Mouse (Mus musculus): ENCODE measurements at regions not wholly inside any gene's neighbourhood (a gene's known extent, or its start where the extent isn't known, plus 50 kb on each side); places are given as distances from the start of the nearest gene placed in this dataset.

DNA sequence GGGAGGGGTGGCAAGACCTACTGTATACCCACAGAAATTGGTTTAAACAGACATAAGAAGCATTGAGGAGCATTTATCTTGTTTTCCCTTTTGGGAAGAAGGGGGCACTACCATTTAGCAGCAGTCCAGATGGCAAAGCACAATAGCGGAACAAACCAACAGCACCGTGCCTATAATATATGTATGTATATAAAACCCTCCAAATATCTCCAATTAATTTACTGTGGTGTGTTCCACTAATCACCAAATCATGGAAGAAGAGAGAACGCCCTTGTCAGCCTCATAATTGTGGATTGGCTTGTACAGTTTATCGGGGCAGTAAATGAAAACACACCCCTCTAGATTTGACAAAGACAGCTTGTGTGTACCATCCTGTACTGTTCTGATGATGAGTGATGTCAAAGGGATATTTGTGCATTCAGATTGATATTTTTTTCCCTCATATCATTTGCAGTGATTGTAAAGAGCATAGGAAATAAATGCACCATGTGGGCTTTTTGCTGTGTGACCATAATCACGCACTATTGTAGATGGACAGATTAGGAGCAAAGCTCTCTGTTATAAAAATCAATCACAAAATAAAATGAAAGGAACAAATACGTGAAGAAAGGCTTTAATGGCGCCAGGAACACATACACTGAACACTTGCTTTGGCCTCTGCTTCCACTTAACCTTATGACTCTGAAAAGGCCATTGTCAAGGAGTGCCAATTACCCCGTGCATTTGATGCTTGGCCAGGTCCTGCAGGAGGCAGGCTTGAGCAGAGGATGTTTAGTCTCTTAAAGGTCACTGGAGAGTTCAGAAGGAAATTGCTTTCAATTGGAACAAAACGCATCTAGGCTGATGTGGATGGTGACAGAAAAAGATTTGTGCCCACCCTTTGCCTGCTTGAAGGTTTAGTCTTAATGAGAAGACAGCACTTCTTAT is 119.0 kb downstream of the Mmrn1 start:
- TF ChIP-seq POLR2A (IDR thresholded peaks at IDR 0.05; ENCODE audit: borderline replicate concordance, extremely low read depth, low read depth, low read length) (no peak), CTCF (IDR thresholded peaks at IDR 0.05; ENCODE audit: insufficient read depth, low read length) (peak; percentile 37; the same call in 1 of the 2 replicates)

All from lung, adult 2 months (tissue).